Mouse (Mus musculus) neutrophil, adult 83 days (primary cell): Measurements from ENCODE around the gene Gtsf1l. TPM values are rescaled to one million over a fixed set of nuclear protein-coding genes. Genes with fewer than 3 reads are reported as not detected.

Experiments used
- total RNA-seq, 2 experiments: library from RNA; stranded (reverse); gene quantifications; one replicate each; pipeline ENCODE4 v1.2.4; 2023

Gtsf1l gene
- not detected for total RNA-seq

DNA sequence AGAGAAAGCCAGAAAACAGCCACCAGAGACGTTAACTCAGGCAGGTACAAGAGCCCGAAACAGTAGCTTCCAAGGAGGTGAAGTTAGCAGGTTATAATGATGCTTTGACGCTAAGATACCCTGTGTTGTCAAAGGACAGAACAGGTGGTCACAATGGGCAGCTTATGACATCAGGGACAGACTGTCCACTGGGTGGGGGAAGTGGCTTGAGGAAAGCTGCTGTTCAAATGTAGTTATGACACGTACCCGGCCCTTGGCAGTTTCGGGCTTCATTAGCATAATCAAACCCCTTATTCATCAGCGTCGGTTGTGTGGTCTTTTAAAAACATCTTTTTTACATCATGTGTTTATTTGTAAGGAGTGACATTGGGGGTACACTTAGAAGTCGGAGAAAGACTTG is at the start of gene Gtsf1l:
Gene Gtsf1l (minus strand): TSS at position 128 of the 400 bp plus-strand sequence.

DNA sequence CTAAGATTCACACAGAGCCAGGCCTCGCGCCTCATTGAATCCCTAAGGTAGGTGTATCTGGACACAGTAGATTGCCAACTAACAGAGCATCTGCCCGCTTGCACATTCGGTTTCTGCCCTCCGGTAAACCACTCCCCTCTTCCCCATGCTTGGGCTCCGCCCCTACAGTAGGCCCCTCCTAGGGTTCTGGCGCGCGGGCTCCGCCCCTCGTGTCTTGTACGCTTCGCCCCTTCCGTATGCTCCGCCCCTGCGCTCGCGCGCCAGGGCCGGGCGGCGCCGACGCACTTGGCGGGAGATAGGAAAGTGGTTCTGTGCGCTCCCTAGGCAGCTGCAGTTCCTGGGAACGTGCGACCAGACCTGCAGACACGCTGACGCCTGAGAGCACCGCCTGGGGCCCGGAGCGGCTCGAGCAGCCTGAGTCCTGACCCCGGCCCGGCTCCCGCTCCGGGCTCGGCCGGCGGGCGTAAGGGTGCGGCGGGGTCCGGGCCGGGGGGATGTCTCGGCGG is 33.3 kb downstream of the Gtsf1l start, which contains the start of gene Mybl2:
Gene Mybl2 (plus strand): TSS at position 353 of the 506 bp plus-strand sequence.

Other genes starting within 250 kb of the Gtsf1l start
- gene Srsf6, start 156.3 kb downstream of the Gtsf1l start, total RNA-seq: 100 to 1,000 TPM; 125 to 132 TPM
- under 1 TPM in 1 of 2 experiments, not detected in 1; 0.88 TPM for gene L3mbtl1, start 144.4 kb downstream of the Gtsf1l start, total RNA-seq
- not detected for gene Sgk2, start 100.5 kb downstream of the Gtsf1l start, total RNA-seq
- gene Ift52, start 70.5 kb downstream of the Gtsf1l start, total RNA-seq: 10 to 100 TPM; 20.7 to 20.8 TPM
- 10 to 100 TPM; 34.4 to 35.3 TPM for gene Mybl2, start 33.2 kb downstream of the Gtsf1l start, total RNA-seq
- not detected for gene Tox2, start 115.3 kb upstream of the Gtsf1l start, total RNA-seq